Mouse (Mus musculus) frontal cortex, adult 2 months (tissue): Measurements from ENCODE around the gene Gm10837. TPM values are rescaled to one million over a fixed set of nuclear protein-coding genes. Genes with fewer than 3 reads are reported as not detected.

Source experiments
- DNase-seq, 2 experiments: peaks; one replicate each; pipeline ENCODE4 v3.0.0; 2022; ENCODE audit warnings: low spot score in 1 of 2; ENCODE audit errors: extremely low spot score in 1 of 2
- polyA plus RNA-seq: library from polyadenylated mRNA; depleted of rRNA; stranded (reverse); fragments of >200 nt; gene quantifications from 2 replicates; pipeline ENCODE4 v1.2.3, GENCODE M21; 2012; rRNA removed

Gm10837 gene
- polyA plus RNA-seq, 1 experiment, result not detected

DNA sequence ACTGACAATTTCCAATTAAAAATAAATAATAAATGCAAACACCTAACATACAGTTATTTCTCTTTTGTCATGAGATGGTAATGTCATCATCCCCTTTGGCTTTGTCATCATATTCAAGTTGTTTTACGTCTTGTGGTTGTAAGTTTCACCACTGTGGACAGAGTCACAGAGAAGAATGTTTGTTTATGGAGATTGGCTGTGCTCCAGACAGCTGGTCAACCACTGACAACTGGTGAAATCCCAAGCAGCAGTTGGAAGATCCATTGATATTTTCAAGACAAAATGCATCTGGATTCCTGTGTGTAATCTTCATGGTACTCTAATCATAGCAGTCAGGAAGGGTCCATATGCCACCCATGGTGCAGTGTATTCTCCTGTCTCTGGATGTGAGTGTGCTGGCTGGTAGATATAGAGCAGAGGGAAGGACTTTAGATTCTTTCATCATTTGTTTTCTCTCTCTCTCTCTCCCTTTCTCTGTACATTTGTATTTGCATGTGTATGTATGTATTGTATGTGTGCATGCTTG, 23.2 kb downstream of the Gm10837 start:
- no peak for DNase-seq

- DNase-seq, result no peak
Measured at GRCm38 (mm10) chr14:122528475-122528874, 38.1 kb downstream of the Gm10837 start.

DNA sequence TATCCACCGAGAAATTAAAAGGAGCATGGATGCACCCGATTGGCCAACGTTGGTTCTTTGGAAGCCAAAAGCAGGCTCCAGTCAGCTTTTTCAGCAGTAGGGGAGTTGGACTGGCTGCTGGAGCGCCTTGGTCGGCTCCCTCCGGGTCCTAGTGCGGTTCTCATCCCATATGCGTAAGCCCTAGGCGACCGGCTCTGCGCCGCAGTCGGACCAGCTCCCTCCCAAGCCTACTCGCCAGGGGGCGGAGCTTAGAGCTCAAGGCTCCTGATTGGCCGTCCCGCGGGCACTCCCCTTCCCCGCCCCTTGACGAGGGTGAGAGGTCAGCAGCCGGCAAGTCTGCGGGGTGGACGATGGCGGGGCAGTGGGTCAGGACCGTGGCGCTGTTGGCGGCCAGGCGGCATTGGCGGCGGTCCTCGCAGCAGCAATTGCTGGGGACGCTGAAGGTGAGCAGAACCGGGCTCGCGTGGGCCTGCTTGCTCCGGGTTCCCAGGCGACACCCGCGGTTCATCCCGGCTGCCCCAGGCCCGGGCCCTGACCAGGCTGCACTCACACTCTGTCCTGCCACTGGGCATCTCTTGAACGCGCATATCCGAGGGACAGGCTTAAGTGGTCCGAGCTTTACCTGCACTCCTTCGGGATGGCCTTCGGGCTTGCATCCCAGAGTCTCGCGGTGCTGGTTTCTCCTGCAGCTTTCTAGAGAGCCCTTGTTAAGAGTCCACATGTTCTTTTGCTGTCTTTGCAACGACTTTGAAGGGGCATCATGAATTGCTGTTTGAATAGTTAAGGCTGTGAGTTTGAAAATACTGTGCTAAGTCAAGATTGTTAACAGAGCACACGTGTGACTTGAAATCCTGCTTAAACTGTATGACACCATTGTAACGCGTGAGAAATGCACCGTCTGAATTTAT, 43.9 kb downstream of the Gm10837 start, which contains the start of gene Pcca:
TSS of gene Pcca (plus strand) at position 308 of the 908 bp plus-strand sequence.
- peak; percentile 96 to 97 for DNase-seq

GRCm38 (mm10) chr14:122535986-122536385, 45.6 kb downstream of the Gm10837 start:
- DNase-seq, result no peak

Other genes with a start within 250 kb of the Gm10837 start
- 0.06 and 0.10 TPM in 2 replicates for gene Gm5089, start 39.5 kb upstream of the Gm10837 start, polyA plus RNA-seq
- gene Zic5, start 24.9 kb upstream of the Gm10837 start, polyA plus RNA-seq, result 2.9 and 3.4 TPM in 2 replicates
- gene Zic2, start 15.2 kb upstream of the Gm10837 start, polyA plus RNA-seq, result 21.3 and 21.5 TPM in 2 replicates
- gene Pcca, start 43.7 kb downstream of the Gm10837 start, polyA plus RNA-seq, result 32.0 and 34.8 TPM in 2 replicates